Mouse (Mus musculus) erythroid progenitor cell, adult 5-6 weeks (primary cell): Measurements from ENCODE around the gene Ufd1. TPM values are rescaled to one million over a fixed set of nuclear protein-coding genes. Genes with fewer than 3 reads are reported as not detected.

ENCODE experiments used
- ATAC-seq: replicated peaks from 2 replicates; pipeline ENCODE4 v1.8.0; 2016; ENCODE audit warnings: moderate number of reproducible peaks, mild to moderate bottlenecking, moderate TSS enrichment, inconsistent platforms; ENCODE audit not compliant: poor library complexity, low FRiP score, severe bottlenecking
- total RNA-seq, 2 experiments: library from RNA; stranded (forward) in 1 of 2; stranded (reverse) in 1 of 2; fragments of 150-400 nt in 1 of 2; fragments of 186-747, 209-891 nt in 1 of 2; gene quantifications; 2 replicates each; pipeline versions ENCODE4 v1.2.3 to v1.2.4; 2015 to 2017; ENCODE audit warnings: low replicate concordance in 2 of 2

Ufd1 gene
- total RNA-seq (2015; ENCODE audit: low replicate concordance) (59.5 and 75.3 TPM in 2 replicates), total RNA-seq (2017; ENCODE audit: low replicate concordance) (87.2 and 92.1 TPM in 2 replicates)

DNA sequence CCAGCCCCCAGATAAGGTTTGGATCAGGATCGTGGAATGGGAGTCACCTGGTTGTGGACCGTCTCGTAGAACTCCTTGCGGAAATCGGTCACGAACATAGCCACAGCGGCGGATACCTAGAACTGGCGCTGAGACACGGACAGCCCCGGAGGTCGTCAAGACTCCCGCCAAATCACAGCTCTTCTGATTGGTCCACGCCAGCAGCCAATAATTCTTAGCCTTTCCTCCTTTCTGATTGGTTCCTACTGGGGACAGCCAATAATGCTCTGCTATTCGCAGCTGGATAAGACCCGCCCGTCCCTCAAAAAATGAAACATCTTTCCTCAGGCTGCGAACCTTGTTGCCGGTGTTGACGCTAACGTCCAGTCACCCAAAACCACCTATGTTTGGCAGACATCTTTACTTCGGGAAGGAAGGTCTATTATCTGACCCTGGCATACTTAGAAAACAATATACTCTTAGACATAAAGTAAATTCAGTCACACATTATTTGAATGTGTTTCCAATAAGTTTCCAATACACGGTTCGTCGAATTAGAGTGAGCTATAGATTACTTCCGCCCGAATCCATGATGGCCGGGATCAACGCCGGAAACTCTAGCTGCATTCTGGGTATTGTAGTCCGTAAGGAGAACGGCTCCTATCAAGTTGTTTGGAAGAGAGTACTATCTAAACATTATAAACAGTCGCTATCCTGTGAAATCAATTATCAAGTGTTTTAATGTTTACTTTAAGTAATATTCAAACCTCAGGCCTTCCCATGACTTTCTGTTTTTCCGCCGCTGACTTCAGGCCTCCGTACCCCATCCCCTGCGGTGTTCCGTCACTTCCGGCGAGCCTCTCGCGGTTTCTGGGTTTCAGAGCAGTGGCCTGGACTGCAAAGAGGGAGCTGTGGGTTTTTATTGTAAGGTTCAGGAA is at the start of gene Ufd1, which contains the start of gene Cdc45:
Gene Ufd1, plus strand, starts transcription at position 312 of the 917 bp plus-strand sequence.
Gene Cdc45, minus strand, starts transcription at position 520 of the 917 bp plus-strand sequence.
- ATAC-seq, result peak; percentile 90

- ATAC-seq, result no peak
Observed at GRCm38 (mm10) chr16:18762960-18763359, 48.6 kb upstream of the Ufd1 start.

GRCm38 (mm10) chr16:18766390-18766789 is 45.2 kb upstream of the Ufd1 start:
- ATAC-seq, result no peak

- no peak for ATAC-seq
Observed at GRCm38 (mm10) chr16:18769501-18769900, 42.1 kb upstream of the Ufd1 start.

DNA sequence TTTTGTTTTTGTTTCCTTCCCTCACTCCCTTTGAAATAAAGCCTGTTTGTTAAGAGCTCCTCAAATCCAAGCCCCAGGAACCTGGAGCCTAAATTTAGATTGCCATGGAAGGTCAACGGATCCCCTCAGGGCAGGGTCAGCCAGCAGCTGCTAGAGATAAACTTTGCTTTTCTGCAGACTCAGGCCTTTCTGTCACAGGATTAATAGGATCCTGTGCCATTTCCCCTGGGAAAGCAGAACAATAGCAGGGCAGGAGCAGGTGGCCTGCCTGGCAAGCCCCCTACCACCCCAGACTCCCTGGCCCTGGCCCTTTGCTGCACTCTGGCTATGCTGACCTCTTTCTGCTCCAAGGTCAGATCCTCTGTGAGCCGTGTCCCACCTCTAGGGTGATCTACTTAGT is 37.6 kb upstream of the Ufd1 start:
- ATAC-seq, result no peak

- no peak for ATAC-seq
Observed at GRCm38 (mm10) chr16:18775621-18776555, 35.7 kb upstream of the Ufd1 start.

DNA sequence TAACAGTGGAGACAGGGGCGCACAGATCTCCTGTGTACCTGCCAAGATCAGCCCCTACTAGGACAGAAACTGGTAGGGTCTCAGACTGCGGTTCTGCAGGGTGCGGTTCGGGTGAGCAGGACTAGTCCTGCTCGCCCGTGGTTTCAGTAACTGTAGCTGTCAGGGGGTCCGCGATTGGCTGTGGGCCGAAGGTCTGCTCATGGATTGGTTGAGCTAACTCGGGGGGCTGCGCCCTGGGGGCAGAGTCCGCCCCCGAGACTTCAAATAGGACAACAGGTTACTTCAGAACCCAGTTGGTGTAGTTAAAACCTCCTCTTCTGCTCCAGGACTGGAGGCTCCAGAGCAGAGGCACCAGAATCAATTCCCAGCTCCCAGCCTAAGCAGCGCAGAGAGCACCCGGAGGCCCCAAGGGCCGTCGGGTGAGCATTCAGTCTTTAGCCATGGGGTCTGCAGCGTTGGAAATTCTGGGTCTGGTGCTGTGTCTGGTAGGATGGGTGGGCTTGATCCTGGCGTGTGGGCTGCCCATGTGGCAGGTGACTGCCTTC is 35.0 kb upstream of the Ufd1 start, which contains the start of gene Cldn5:
Gene Cldn5, plus strand, starts transcription at position 292 of the 545 bp plus-strand sequence.
- ATAC-seq, result no peak

DNA sequence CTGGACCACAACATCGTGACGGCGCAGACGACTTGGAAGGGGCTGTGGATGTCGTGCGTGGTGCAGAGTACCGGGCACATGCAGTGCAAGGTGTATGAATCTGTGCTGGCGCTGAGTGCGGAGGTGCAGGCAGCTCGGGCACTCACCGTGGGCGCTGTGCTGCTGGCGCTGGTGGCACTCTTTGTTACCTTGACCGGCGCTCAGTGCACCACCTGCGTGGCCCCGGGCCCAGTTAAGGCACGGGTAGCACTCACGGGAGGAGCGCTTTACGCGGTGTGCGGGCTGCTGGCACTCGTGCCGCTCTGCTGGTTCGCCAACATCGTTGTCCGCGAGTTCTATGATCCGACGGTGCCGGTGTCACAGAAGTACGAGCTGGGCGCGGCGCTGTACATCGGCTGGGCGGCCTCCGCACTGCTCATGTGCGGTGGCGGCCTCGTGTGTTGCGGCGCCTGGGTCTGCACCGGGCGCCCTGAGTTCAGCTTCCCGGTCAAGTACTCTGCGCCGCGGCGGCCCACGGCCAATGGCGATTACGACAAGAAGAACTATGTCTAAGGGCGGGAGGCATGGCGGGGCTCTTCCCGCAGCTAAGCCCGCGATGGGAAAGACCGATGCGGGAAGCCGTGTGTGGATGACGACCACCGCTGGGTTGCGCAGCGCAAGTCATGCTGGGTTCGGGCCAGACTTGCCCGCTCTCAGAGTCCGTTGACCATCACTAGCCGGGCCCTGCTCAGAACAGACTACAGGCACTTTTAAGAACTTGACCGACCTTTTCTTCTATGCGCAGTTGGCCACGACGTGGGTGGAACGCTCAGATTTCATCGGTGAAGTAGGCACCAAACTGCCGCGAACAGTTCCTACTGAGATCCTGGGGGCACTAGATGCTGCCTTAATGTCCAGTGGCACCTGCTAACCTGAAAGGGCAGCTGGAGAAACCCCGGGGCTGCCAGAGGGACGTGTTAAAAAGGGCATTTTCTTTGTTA is 34.2 kb upstream of the Ufd1 start:
- ATAC-seq, result no peak

DNA sequence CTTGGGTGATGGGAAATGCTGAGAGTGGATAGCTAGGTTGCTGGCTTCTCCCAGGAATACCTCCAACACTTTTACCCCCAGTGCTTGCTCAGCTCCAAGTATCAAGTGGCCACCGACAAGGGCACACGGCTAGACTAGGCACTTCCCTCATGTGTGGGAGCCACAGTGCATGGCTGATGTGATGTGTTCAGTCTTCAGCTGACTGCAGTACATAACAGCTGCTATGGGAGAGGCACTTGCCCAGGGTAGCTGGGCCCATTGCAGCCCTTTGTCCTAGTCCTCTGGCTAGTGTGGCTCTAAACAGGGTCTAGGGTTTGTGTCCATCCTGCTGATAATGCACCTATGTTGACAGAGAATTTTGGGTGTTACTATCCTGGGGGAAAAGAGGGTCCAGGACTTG is 33.1 kb upstream of the Ufd1 start:
- ATAC-seq, result no peak

DNA sequence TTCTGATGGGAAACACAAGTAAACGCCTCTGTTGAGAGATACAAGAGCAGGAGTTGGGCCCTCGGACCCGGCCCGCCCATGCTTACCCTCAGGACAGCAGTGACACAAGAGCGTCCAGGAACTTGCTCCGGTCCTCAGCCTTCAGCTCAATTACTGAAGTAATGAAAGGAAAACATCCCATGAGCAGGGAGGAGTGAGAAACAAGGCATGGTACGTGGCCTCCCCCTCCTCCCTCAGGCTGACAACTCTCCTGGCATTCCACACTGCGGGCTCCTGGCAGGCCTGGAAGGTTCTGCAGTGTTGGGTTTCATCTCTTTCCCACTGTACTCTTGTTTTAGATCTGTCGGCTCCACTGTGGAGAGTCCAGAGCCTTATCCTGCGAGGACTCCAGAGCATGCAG is 29.8 kb upstream of the Ufd1 start:
- ATAC-seq, result no peak

GRCm38 (mm10) chr16:18785025-18785424 is 26.6 kb upstream of the Ufd1 start:
- ATAC-seq, result peak; percentile 59

DNA sequence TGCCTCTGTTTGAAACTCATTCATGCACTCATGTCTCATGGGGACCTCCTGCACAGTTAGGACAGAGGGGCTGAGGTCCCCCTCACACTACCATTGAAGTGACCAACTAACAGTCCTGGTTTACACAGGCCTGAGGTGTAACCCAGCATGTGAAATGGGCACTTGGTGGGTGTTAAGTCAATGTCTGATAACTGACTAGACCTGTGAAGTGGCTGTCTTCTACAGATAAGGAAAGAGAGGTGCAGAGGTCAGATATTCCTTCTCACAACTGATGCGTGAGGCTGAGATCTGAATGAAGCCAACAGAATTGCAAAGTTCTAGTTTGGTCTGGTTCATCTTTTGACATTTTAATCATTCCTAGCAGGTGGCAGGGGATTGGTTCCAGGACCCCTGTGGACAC is 26.1 kb upstream of the Ufd1 start:
- ATAC-seq, result peak; percentile 80

DNA sequence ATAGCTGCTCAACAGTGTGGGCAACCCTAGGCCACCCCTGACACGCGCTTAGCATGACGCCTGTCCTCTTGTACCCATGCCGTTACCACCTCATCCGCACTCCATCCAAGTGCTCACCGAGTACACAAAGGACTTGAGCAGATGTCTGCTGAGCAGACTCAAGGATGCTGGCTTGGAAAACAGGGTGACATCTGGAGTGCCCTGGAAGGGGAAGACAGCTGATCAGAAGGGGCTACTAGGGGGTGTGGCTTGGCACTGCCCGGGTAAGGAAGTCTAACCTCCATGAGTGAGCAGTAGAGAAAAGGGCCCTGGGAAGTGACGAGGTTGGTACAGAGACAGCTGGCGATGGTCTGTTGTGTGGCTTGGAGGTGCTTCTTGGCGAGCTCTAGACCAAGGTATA is 24.9 kb upstream of the Ufd1 start:
- no peak for ATAC-seq

DNA sequence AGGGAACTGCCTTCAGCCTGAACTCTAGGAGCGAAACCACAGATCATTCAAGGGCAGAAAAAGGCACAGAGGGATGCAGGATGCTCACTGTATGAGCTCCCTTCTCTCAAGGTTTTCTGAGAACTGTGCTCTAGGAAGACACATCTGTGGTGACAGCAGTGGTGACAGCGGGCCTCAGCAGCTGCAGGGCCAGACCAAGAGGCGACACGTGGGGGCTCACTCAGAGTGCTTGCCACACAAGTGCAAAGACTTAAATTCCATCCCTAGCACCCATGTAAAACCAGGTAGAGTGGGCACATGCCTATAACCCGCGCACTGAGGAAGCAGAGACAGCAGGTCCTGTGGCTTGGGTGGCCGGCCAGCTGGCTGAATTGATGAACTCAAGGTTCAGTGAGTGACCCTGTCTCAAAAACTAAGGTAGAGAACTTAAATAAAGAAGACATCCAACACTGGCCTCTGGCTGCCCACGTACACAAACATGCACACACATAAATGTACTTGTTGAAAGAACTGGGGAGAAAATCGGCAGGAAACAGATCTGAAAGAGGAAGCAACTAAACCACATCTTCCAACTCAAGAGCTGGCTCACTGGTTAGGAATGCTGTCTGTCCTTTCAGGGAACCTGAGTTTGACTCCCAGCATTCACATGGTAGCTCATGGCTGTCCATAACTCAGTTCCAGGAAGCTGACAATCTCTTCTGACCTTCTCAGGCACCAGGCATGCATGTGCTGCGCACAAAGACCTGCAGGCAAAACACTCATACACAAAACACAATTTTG is 22.8 kb upstream of the Ufd1 start:
- ATAC-seq, result no peak

GRCm38 (mm10) chr16:18795223-18795899 is 16.2 kb upstream of the Ufd1 start:
- ATAC-seq, result no peak

DNA sequence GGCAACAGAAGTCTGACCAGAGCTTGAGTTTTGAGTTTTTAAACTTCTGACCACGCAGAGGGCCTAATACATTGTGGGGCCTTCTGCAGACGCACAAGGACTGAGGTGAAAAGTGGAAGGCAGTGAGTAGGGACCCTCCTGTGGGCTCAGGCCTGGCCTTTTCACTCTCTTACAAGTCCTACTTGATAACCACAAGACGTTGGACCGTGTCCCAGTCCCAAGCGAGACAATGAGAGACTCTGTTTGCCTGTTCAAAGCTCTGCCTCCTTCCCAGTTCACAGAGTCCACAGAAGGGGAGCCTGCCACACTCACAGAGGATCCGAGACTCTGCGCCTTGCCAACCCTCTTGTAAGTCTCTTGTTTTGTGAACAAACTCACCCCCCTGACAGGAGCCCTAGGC is 14.9 kb upstream of the Ufd1 start:
- no peak for ATAC-seq

GRCm38 (mm10) chr16:18798151-18798550 is 13.4 kb upstream of the Ufd1 start:
- ATAC-seq, result no peak

- no peak for ATAC-seq
Observed at GRCm38 (mm10) chr16:18798841-18799240, 12.7 kb upstream of the Ufd1 start.
